Mouse (Mus musculus): ENCODE measurements around the gene Abcb1b. TPM values are rescaled to one million over a fixed set of nuclear protein-coding genes. Genes with fewer than 3 reads are reported as not detected.
"Not testable (repeated sequence)": the region's sequence is repeated elsewhere in the genome, so short reads cannot be mapped to it uniquely, and the experiment has no call there.

Abcb1b gene
- 1 to 10 TPM; 2.4 to 5.2 TPM for total RNA-seq (2021)
- long read RNA-seq, experiment 1, full-length matches to known transcripts: 1 of 3 reads
- long read RNA-seq, experiment 1, partial matches to known transcripts: 2 of 3 reads
- long read RNA-seq, experiment 1, other reads (novel, unspliced or antisense): 0 of 3 reads
- long read RNA-seq, experiment 2, full-length matches to known transcripts: 1 of 4 reads
- long read RNA-seq, experiment 2, partial matches to known transcripts: 2 of 4 reads
- long read RNA-seq, experiment 2, other reads (novel, unspliced or antisense): 1 of 4 reads

DNA sequence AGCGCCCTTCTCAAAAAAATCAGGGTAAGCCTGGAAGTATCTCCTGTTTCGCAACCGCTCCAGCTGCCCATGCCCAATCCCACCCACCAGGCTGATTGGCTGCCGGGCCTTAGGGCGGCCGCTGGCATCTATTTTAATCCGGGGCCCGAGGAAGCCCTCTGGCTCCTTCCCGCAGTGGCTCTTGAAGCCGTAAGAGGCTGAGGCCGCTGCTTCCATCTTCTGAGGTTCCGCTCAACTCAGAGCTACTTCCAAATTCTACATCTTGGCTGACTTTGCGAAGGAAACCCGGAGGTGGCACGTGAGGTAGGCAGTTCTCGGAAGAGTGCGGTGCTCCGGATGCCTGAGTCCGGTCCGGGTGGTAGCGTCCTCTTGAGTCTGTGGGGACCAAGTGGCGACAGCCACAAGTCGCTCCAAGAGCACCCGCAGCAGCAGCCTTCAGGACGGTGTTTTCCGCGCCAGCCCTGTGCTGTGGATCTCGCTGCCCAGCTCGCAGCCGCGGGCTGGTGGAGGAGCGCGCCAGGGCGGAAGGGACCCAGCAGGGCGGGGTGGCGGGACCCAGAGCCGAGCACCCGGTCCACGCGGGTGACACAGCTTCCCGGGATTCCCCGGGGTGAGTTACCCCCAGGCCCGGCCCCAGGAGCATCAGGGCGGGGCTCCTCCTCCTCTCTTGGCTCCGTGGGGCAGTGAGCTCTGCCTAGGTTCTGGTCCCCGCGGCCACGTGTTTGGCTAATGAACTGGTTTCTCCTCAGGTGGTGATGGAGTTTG is at the start of gene Abcb1b:
Gene Abcb1b, plus strand, starts transcription at position 161 of the 765 bp plus-strand sequence.
- intact Hi-C loops (cut with DNase I): no loop called here
- peak; percentile 51 to 61 for DNase-seq

DNA sequence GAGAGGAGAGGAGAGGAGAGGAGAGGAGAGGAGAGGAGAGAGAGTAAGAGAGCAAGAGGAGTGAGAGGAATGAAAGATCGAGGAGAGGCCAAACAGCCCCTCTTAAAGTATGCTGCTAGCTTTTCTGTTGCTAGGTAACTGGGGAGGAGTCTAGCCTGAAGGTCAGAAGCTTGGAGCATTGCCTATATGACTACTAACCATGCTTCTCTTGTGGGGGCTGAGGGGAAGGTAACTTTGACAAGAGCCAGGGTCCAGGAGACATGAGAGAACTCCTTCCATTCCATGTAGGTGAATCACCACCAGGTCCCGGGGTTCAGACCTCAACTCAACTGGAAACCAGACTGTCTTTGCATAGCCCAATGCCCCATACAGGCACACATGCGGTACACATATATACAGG is 25.1 kb upstream of the Abcb1b start:
- intact Hi-C loops (cut with DNase I): no loop called here
- no peak for DNase-seq

DNA sequence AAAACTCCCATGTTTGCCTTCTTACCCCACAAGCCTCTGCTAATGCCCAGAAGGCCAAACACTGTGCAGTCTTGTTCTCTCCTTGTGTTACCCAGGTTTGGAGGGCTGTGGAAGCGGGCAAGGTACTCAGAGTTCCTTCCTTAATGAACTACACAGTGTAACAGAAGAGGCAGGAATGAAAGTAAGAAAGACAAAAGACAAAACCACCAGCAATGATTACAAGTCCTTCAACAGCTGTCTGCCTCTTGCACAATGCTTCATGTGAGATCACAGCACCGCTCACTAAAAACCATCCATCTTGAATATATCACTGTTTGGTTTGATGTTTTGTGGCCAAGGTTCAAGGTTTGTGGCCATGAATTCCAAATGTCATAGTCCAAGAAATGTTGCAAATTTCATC is 19.6 kb upstream of the Abcb1b start:
- no peak for DNase-seq
- intact Hi-C loops (cut with DNase I): no loop called here

DNA sequence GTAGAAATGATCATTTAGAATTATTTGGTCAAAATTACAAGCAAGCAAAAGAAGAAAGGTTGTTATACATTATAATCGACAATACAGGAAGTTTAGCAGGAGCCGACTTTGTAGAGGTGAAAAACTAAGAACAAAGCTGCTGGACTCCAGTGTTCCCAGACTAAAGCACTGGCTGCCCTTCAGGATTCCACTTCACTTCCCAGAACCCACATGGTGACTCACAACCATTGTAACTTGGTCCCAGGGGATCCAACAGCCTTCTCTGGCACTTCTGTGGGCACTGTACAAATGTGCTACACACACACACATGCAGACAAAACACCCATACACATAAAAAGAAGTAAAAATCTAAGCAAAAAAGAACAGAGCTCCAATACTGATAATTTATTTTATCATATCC is 19.2 kb upstream of the Abcb1b start:
- intact Hi-C loops (cut with DNase I): no loop called here

DNA sequence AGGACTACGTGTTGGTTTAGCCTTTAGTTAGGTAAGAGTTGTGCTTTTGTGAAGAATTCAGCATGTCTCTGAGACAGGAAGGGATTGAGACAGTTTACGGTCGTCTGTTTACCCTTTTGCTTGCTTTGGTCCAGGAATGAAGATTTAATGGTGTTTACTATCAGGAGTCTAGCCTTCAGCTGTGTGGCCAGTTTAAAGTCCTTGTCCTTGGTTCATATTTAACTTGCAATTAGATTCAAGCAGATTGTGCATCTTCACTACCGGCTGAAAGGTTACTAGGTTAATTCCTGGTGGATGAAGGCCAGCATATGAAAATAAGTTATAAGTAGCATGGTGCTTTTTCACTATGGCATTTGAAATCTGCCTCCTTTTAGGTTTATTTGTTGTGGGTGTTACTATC is 5.7 kb upstream of the Abcb1b start:
- DNase-seq: no peak
- intact Hi-C loops (cut with DNase I): no loop called here

More for the DNA sequence above, 19.2 kb upstream of the Abcb1b start:
- DNase-seq: no peak

DNA sequence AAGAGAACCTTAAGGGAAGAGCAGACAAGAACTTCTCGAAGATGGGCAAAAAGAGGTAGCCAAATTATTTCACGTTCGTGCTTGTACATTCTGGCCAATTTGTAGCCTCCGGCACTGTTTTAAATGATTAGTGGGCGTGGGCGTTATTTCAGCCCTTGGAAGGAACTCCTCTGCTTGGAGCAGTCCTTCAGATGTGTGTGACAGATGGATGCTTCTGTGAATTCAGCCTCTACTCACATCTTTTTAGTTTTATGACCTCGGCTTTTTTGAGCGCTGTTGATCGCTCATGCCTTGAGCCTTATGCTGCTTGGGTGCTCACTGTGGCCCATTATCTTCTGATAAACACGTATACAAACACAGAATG is 787 bp downstream of the Abcb1b start:
- intact Hi-C loops (cut with DNase I): no loop called here
- no peak for DNase-seq

DNA sequence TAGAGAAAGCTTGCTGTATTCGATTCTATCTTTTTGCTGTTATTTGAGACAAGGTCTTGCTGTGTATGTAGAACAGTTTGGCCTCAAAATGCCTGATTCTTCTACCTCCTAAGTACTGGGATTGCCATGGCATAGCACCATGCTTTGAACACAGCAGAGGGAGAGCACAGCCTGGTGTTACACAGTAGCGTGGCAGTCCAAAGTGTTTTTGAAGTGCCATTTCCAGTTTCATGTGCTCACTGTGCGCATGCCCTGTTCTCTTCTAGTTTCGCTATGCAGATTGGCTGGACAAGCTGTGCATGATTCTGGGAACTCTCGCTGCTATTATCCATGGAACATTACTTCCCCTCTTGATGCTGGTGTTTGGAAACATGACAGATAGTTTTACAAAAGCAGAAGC is 7.8 kb downstream of the Abcb1b start:
- intact Hi-C loops (cut with DNase I): no loop called here

DNA sequence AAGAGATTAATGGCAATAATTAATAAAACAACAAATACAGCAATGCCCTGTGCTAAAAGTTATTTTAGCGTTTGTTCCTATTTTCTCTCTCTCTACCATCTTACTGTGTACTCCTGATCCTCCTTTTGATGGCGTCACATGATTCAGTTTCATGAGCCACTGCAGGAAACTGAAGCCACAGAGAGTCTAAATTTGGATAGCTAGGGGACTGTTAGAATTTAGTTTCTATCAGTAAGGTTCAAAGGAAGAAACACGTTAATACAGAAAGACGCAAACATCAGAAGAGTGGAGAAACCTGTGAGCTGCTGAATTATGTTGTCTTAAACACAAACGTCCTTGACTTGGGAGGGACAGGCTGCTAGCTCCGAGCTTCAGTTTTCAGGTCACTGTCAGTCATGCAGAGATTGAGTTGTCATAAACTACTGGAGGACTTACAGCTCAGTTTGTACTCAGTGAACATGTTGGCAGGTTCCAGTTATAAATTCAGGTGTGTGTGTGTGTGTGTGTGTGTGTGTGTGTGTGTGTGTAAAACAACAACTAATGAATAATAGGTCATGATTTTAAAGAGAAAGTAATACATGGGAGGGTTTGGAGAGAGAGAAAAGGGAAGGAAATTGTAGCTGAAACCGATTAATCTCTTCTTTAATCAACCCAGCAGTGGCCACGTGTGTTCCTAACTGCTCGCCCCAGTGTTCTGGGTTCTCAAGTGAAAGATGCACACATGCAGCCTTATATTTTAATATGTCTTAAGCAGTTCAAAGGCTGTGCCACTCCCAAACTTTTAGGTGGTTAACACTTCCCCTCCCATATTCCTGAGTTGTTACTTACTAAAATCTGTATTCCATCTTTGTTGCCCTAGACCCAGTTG is 9.4 kb downstream of the Abcb1b start:
- intact Hi-C loops (cut with DNase I): no loop called here
- no peak for DNase-seq

More for the DNA sequence above, 7.8 kb downstream of the Abcb1b start:
- DNase-seq: no peak

DNA sequence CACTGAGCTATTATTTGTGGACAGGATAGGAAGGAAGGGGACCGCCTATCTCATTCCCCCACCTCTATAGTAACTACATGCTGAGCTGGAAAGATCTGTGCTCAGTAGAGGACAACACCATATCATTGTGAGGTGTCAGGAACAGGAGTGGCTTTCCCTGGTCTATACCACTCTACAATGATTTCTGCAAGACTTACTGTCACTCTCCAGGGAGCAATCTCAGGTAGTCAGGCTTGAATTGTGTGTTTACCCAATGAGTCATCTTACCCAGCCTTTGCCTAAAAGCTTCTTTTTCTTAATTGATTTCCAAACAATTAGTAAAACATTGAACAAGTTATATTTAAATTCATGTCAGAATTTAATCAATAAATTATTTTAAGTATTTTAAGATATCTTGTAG is 15.9 kb downstream of the Abcb1b start:
- DNase-seq: no peak
- intact Hi-C loops (cut with DNase I): no loop called here

DNA sequence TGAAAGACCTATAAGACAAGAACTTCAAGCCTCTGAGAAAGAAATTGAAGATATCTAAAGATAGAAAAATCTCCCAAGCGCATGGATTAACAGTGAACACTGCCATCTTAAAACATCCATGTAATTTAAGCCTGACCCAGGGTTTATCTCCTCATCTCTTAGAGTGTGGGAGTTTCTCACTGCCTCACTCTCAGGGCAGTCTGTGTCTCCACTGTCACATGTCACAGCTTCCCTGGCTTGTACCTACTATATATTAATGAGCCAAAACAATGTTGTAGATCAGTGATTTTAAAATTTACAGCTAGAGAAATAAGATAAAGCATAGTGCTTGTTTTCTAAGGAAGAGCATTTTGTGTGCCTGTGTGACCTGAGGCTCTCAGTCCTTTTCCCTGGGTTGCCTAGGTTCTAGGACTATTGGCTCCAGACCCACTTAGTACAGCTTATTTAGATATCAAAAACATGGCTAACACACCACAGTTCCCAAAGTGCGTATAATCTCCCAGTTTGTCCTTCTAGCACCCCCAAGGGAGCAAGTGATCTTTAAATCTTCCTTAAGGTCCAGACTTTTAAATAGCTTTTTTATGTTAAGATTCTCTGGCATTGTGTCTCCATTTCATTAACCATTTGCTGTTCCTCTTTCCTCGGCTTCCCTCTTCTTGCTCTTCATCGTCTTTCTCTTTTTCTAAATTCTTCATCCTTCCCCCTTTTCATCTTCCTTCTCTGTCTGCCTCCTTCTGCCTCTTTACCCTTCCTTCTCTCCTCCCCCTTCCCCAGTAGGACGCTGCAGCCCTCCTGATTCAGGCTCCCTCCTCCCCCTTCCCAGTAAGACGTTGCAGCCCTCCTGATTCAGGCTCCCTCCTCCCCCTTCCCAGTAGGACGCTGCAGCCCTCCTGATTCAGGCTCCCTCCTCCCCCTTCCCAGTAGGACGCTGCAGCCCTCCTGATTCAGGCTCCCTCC is 22.0 kb downstream of the Abcb1b start:
- DNase-seq: no peak
- intact Hi-C loops (cut with DNase I): no loop called here

DNA sequence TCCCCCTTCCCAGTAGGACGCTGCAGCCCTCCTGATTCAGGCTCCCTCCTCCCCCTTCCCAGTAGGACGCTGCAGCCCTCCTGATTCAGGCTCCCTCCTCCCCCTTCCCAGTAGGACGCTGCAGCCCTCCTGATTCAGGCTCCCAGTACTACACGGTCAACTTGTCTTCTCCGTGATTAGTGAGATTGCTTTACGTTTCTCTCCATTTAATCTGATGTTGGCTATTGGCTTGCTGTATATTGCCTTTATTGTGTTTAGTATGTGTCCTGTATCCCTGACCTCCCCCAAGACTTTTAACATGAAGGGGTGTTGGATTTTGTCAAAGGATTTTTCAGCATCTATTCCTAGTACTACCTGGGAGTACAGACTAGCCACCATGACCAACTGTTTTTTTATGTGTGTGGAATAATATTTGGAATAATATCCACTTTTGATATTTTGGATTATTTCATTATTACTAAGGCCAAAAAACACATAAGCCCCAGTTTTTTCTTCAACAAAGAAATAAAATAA is 22.7 kb downstream of the Abcb1b start:
- DNase-seq; intact Hi-C loops (cut with DNase I): not testable (repeated sequence)

DNA sequence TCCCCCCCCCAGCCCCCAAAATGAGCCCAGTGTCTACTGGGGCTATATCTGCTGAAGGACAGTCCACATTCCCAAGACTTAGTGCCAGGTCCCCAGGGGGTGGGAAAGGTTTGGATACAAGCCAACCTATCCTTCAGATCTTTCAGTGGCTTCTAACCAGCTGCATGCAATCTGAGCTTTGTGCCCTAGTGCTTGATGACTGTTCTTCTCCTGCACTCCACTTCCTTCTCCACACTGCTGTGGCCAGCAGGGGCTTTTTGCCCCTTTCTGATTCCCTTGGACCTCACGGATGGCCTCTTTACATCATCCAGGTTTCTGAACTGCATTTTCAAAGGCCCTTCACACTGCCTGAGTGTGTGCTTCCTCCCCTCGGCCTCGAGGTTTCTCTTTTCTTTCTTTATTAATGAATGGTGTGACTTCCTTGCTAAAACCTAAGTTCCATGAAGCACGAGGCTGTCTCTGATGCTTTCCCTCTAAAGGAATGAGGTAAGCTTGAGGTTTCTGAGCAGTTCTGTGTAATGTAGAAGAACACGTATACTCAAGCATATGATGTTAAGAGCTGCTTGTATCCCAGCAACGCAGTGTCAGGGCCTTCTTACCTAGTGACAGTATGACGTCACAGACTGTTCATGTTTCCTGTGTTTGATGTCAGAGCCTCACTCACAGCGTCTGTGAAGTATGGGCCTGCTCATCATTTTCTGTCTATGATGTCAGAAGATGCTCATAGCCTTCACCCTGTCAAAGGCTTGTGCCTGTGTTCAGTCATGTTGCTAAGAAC is 40.9 kb downstream of the Abcb1b start:
- intact Hi-C loops (cut with DNase I): no loop called here
- DNase-seq: no peak

DNA sequence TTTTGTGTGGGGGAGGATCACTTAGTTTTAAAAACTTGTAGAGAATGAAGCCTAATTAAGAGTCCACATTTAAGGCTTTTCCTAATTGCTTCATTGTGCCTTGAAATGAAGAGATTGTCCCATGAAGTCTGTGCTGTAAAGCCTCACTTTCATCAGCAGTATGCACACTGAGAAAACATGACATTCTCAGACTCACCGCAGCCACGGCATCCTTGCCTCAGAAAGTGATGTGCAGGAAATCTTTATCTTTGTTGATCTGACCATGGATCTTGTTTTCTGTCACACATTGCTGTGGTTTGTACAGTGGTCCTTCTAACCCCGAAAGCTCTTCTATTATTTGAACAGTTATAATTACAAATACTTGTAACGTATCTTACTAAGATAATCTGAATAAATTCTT is 41.7 kb downstream of the Abcb1b start:
- DNase-seq: no peak
- intact Hi-C loops (cut with DNase I): no loop called here

DNA sequence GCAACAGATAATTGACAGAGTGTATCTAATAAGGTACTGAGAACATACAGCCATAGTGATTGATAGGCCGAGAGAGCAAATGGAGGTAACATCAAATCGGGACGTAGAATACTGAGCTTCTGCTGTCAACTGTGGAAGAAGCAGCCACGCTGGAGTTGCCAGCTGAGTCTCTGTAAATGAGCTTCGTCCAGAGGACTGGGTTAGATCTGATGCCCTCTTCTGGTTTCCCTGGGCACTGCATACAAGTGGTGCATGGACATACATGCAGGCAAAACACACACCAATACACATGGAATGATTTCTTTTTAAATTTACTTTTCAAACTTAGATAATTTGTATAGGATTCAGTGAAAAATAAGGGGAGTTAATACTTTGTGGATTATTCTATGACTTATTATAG is 42.9 kb downstream of the Abcb1b start:
- intact Hi-C loops (cut with DNase I): no loop called here
- DNase-seq: peak in 1 of 2 experiments; percentile 19

DNA sequence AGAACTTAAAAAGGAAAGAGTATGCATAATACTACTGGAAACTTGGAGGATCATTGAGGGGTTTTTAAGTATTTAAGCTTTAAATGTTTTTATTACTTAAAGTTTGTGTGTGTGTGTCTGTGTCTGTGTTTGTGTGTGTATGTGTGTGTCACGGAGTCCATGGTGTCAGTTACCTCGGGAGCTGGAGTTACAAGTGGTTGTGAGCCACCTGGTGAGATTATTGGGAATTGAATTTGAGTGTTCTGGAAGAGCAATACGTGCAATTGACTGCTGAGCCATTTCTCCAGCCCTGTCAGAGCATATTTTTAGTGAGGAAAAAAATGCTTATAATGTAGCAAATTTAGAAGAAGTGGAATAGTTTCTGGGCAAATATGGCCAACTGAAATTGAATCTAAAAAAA is 44.9 kb downstream of the Abcb1b start:
- intact Hi-C loops (cut with DNase I): no loop called here
- DNase-seq: no peak

DNA sequence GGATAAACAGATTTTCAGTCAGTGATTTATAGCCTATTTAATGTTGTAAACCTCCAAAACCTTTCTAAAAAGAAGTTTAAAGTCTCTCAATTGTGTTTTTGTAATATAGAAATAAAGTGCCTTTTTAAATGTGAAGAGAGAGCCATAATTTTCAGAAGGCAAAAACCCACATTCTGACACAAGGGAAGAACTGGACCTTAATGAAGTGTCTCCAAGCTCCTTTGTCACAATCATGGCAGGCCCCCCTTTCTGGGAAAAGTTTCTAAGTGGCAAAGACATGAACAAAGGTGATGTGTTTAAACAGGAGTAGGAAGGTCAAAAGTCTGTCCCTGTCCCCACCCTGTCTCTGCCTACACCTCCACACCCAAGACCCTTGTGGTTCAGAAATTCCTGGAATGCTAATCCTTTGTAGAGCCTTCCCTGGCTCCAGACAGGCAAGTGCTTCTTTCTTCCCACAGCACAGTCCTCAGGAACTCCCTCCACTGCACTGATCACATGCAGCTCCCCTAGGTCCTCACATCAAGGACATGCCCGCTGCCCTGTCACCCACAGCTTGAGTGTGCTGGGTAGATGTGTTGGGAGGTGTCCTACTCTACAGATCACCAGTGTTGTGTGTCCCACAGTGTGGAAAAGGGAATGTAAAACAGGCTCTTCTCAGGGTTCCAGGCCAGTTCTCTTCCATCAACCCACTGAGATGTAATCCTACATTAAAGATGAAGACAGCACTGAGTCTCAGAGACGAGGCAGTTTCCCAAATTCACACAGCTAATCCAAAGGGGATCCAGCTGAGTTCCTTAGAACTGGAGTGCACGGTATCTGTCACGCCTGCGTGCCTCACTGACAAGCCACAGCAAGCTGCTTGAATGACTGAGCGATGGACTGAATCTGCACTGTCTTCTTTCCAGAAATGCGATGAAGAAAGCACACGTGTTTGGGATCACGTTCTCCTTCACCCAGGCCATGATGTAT is 50.9 kb downstream of the Abcb1b start:
- intact Hi-C loops (cut with DNase I); DNase-seq: not testable (repeated sequence)

DNA sequence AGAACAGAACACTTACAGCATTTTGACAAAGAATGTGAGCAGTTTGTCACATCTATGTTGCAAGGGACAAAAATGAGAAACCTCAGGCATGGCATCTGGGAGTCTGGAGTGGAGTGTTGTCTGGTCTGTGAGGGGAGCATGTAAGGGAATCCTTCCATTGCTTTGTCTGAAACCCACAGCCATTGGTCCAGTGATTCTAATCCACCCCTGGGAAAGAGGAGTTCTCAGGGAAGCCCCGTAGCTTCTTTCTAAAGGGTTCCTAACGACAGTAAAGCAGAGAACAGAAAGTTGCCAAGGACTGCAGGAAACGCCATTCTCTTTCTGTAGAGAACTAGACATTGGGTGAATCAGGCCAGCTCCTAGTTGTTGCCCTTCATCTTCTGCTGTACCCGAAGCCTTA is 52.9 kb downstream of the Abcb1b start:
- no peak for DNase-seq
- intact Hi-C loops (cut with DNase I): no loop called here

DNA sequence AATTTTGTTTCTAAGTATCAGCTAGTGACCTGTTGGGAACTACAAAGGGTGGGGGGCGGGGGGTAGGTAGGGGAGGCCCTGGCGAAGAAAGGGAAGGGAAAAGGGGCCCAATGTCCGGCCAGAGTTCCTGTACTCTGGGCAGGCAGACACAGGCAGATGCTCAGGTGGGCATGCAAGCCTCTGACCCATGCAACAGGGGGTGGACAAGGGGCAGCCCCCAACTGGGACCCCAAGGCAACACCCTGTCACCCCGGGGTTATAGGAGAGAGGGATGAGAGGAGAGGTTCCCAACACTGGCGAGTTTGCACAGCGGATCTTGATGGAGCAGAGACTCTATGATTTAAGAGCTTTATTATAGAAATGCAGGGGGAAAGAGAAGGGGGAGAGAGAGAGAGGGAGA is 59.3 kb downstream of the Abcb1b start:
- DNase-seq: no peak
- intact Hi-C loops (cut with DNase I): no loop called here
